Mouse (Mus musculus): ENCODE measurements around the gene Zkscan14.
A peak's percentile ranks its signal among the peaks of the same experiment; 100 is the strongest.
"Not testable (repeated sequence)": the region's sequence is repeated elsewhere in the genome, so short reads cannot be mapped to it uniquely, and the experiment has no call there.

Gene Zkscan14

GRCm38 (mm10) chr5:145201321-145201991 lies at the start of gene Zkscan14:
Zkscan14 (minus strand) TSS chr5:145201868.
- ATAC-seq (ENCODE audit: low TSS enrichment), result peak; percentile 59

GRCm38 (mm10) chr5:145249520-145249919 lies 47.9 kb upstream of the Zkscan14 start:
- no peak for ATAC-seq (ENCODE audit: low TSS enrichment)

GRCm38 (mm10) chr5:145234636-145235035 lies 33.0 kb upstream of the Zkscan14 start:
- ATAC-seq (ENCODE audit: low TSS enrichment), result no peak

DNA sequence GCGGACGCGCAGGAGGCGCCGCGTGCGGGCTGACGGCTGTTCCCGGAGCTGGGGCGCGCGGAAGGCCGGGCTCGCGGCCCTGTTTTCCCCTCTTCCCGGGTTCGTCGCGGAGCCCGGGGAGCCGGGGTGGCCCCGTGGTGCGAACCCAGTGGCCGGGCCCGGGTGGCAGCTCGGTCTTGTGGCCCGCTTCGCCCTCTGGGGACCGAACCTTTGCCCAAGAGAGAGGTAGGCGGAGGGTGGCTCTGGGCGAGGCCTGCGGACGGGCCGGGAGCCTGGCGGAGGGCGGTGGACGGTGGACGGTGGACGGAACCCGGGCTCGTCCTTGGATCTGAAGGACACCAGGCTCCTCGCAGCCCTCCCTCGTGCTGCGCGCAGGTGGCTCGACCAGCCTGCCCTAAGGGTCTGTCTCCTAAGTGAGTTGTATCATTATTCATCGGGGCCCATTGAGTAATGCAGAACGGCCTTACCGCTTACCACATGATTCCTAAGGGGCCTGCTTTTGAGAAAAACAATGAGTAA lies 30.3 kb upstream of the Zkscan14 start:
- peak; percentile 31 for ATAC-seq (ENCODE audit: low TSS enrichment)

GRCm38 (mm10) chr5:145231367-145231871 lies 29.8 kb upstream of the Zkscan14 start, which contains the start of gene Zfp655:
Zfp655 (plus strand) TSS chr5:145231715.
- ATAC-seq (ENCODE audit: low TSS enrichment), result peak; percentile 97

DNA sequence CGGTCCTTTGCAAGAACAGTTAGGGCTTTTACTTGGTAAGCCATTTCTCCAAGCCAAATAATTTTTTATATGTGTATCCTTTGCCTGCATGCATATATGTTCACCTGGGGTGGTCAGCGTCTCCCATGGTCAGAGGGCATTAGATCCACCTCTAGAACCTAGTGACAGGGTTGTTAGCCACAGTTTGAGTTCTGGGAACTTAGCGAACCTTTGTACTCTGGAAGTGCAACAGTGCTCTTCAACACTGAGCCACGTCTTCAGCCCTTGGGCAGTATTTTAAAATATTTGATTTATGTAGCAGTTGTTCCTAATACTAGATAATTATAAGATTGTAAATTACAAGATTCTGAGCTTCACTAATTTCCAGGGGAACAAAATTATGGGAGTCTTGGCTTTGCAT lies 29.0 kb upstream of the Zkscan14 start:
- no peak for ATAC-seq (ENCODE audit: low TSS enrichment)

DNA sequence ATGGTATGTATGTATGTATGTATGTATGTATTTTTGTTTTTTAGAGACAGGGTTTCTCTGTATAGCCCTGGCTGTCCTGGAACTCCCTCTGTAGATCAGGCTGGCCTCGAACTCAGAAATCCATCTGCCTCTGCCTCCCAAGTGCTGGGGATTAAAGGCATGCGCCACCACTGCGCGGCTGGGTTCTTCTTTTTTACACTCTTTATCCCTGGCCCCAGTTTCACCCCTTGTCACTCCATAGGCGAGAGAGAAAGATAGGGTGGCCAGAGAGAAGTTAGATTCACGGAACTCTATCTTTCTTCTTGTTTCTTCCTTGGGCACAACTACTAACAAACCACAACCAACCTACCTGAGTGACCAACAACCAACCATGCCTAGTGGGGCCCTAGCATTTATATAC lies 27.6 kb upstream of the Zkscan14 start:
- not testable (repeated sequence) for ATAC-seq (ENCODE audit: low TSS enrichment)

GRCm38 (mm10) chr5:145226453-145226852 lies 24.8 kb upstream of the Zkscan14 start:
- ATAC-seq (ENCODE audit: low TSS enrichment), result no peak

DNA sequence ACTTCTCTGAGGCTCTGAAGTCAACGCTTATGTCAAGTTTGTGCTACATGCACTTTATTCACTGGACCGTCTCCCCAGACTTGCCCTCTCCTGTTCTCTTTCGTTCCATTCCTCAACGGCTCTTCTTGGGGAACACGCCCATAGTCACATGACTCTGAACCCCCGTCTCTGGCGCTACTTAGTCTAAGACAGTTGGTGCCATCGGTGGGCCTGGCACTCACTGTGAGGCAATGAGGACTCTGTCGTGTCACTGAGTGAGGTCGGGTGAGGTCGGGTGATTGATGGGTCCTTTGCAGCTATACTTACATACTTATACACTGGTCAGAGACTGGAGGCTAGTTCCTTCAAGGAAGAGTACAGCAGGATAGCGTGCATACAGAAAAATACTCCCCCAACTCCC lies 21.7 kb upstream of the Zkscan14 start:
- ATAC-seq (ENCODE audit: low TSS enrichment), result no peak

DNA sequence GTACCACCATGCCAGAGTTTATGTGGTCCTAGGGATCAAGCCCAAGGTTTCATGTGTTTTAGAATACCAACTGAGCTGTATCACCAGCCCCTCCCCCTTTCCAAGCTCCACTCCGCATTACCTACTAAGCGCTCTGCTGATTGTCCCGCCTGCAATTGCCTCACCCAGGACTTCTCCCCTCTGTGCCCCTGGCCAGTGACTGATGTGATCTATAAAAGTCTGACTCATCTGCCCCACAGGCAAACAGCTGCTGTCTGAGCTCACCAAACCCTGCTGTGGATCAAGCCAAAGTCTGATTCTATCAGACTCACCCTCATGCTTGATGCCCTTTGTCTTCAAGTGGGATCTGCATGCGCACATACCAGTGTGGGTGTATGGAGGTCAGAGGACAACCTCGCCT lies 21.2 kb upstream of the Zkscan14 start:
- no peak for ATAC-seq (ENCODE audit: low TSS enrichment)

DNA sequence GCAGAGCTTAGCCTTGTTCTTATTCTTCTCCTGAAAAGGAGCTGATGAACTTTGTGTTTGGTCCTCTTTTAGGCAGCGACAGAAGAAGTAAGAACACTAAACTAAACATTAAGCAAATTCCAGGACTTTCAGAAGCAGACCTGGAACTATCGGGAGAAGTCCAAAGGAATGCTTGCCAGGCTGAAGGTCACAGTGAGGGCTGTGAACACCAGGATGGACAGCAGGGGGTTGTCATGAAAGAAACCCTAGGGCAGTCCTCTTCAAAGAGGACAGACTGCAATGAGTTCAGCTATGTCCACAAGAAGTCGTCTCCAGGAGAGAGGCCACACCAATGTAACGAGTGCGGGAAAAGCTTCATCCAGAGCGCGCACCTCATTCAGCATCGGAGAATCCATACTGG lies 18.3 kb upstream of the Zkscan14 start:
- ATAC-seq (ENCODE audit: low TSS enrichment), result no peak

- no peak for ATAC-seq (ENCODE audit: low TSS enrichment)
These were observed 17.0 kb upstream of the Zkscan14 start for GRCm38 (mm10) chr5:145218671-145219070.

DNA sequence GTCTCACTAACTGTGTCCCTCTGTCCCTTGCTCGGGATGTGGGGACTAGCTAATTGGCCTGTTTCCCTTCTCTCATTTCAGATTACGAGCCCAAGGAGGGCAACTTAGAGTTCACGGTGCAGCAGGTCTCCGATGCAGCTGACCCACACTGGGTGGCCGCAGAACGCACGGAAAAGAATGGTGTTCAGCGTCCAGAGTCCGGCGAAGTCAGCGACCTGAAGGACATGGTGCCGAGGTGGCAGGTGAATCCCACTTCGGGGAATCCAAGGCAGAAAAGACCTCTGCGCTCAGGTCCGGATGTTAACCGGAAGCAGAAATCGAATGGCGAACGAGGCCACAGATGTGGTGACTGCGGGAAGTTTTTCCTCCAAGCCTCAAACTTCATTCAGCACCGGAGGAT lies 16.5 kb upstream of the Zkscan14 start:
- no peak for ATAC-seq (ENCODE audit: low TSS enrichment)

- ATAC-seq (ENCODE audit: low TSS enrichment), result no peak
These were observed 16.1 kb upstream of the Zkscan14 start for GRCm38 (mm10) chr5:145217746-145218145.

GRCm38 (mm10) chr5:145214679-145215078 lies 13.0 kb upstream of the Zkscan14 start:
- ATAC-seq (ENCODE audit: low TSS enrichment), result no peak

- ATAC-seq (ENCODE audit: low TSS enrichment), result no peak
These were observed 11.8 kb upstream of the Zkscan14 start for GRCm38 (mm10) chr5:145213505-145213904.

- no peak for ATAC-seq (ENCODE audit: low TSS enrichment)
These were observed 10.5 kb upstream of the Zkscan14 start for GRCm38 (mm10) chr5:145212216-145212615.

DNA sequence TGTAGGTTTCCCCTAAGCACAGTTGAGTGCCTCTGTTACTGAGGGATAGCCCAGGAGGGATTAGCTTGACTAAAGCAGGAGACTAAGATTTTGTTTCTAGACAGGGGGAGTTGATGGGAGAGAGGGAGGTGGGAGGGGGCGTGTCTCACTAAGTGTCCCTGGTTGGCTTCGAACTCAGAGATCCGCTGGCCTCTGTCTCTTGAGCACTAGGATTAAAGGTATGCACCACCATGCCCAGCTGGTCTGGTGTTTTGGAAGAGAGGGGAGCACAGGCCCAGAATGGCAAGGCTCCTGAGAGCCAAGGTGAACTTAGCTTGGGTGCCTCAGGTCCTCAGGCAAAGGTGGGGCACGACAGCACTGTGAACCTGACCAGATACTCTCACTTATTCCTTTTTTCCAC lies 9.7 kb upstream of the Zkscan14 start:
- ATAC-seq (ENCODE audit: low TSS enrichment), result no peak

DNA sequence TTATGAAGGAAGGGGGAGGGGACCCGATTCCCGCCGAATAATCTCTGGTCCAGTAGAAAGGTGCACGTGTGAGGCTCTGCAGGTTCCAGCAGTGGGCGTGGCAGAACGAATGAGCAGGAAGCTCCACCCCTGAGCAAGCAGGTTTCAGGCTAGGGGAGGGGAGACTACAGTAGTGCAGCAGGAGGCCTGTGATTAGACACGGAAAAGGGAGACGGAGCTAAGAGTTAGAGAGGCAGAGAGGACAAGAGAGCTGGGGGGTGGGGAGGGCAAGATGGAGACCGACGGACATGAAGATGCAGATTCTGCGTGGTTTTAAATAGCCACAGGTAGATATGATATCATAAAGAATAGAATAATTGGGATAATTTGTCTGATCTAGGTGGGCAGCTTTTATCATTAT lies 6.7 kb upstream of the Zkscan14 start:
- ATAC-seq (ENCODE audit: low TSS enrichment), result not testable (repeated sequence)

- ATAC-seq (ENCODE audit: low TSS enrichment), result no peak
These were observed 6.3 kb upstream of the Zkscan14 start for GRCm38 (mm10) chr5:145207954-145208353.

DNA sequence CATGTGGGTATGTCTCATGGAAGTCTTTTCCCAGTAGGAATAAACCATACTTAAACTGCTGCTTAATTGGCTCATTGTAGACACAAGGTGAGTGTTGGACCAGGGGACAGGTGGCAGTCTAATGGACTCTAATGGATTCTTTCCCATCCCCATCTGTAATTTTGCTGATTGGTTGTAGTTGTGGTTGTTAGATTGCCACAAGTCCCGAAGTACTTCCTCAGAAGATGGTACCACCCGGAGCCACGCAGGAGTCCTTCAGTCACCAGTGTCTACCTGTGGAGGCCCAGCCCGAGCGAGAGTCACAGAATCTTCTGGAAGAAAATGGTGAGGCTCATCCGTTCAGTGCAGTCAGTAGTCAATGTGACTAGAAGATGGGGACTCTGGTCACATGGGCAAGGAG lies 5.7 kb upstream of the Zkscan14 start:
- no peak for ATAC-seq (ENCODE audit: low TSS enrichment)

DNA sequence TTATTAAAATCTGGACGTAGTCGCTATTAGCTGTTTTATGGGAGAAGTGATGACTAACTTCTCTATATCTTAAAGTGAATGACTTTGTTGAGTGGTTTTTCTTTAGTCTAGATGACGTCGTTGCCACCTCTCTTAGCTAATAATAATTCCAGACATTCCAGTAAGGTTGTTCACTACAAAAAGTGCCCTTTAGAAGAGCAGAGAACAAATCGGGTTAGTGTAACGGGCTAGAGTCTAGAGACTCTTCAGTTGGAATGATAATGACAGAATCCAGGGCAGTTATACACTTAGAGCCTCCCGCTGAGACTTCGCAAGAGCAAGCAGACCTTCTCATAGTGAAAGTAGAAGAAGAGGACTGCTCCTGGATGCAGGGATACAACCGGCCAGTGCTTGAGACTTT lies 3.4 kb upstream of the Zkscan14 start:
- ATAC-seq (ENCODE audit: low TSS enrichment), result no peak

DNA sequence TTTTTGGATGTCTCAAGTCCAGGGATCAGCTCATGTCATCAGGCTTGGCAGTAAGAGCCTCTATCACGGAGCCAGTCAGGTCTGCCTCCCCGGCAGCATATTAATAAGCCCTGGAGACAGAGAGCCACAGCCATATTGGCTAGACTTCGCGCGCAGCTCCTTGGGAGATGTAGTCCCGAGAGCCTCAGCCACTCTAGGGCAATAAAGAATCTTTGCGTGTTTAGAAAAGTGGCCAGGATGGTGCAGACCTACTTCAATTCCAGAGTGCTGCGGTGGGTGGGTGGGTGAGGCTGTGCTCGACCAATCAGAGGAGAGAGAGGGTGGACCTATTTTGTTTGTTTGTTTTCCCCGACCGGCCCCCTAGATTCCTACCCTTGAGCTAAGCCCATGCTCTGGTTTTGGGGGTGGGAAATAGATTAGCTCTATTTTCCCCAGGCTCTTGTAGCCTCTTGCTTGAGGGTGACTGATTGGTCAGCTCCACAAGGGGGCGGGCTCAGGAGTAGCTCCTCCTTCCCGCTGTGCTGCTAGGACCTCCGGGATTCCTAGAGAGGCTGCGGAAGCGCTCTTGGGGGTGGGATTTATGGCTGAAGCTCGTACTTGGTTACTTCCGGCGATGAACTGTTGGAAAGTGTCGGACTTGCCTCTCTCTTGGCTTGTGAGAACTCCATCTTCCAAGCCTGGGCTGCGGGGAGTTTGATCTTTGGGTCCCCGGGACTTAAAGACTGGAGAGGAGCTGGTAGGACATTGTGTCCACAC lies 2.4 kb upstream of the Zkscan14 start, which contains the start of gene Zkscan5:
TSS of gene Zkscan5 (plus strand) at position 627 of the 756 bp plus-strand sequence.
- ATAC-seq (ENCODE audit: low TSS enrichment), result peak; percentile 93
